Mouse (Mus musculus) liver, embryonic 11.5 days (tissue): ENCODE measurements at regions not wholly inside any gene's neighbourhood (a gene's known extent, or its start where the extent isn't known, plus 50 kb on each side); places are given as distances from the start of the nearest gene placed in this dataset.

Experiments
- ATAC-seq: fragments of 200-750 bp; cut with Nextera tagmentation; replicated peaks from 2 replicates; pipeline ENCODE4 v1.8.0; 2017; ENCODE audit warnings: moderate number of reproducible peaks, mild to moderate bottlenecking, moderate TSS enrichment, moderate library complexity; ENCODE audit not compliant: low FRiP score
- DNase-seq: peaks from one replicate; pipeline ENCODE4 v3.0.0-alpha.2; 2017; ENCODE audit warnings: low spot score
- H3K27ac ChIP-seq: fragments of 300-500 bp; sonication (generic); 2 replicates; pipeline ENCODE4 v1.5.1; 2014; ENCODE audit warnings: mild to moderate bottlenecking, low read depth, low read length, control low read depth
- H3K27me3 ChIP-seq: fragments of 300-500 bp; sonication (generic); replicated peaks from 2 replicates; pipeline ENCODE4 v1.6.1; 2014; ENCODE audit warnings: low read length, mixed read lengths; ENCODE audit not compliant: control insufficient read depth, insufficient read depth
- H3K36me3 ChIP-seq: fragments of 300-500 bp; sonication (generic); 2 replicates; pipeline ENCODE4 v1.6.1; 2014; ENCODE audit warnings: mild to moderate bottlenecking, low read length, moderate library complexity, mixed read lengths; ENCODE audit not compliant: control insufficient read depth, insufficient read depth
- H3K4me1 ChIP-seq: fragments of 300-500 bp; sonication (generic); replicated peaks from 2 replicates; pipeline ENCODE4 v1.6.1; 2014; ENCODE audit warnings: low read length, mixed read lengths; ENCODE audit not compliant: control insufficient read depth, insufficient read depth
- H3K4me2 ChIP-seq: fragments of 300-500 bp; sonication (generic); 2 replicates; pipeline ENCODE4 v1.6.1; 2014; ENCODE audit warnings: mild to moderate bottlenecking, control low read depth, moderate library complexity
- H3K4me3 ChIP-seq: fragments of 300-500 bp; sonication (generic); 2 replicates; pipeline ENCODE4 v1.5.1; 2014; ENCODE audit warnings: low read depth, low read length, control low read depth
- H3K9ac ChIP-seq: fragments of 300-500 bp; sonication (generic); 2 replicates; pipeline ENCODE4 v1.6.1; 2014; ENCODE audit warnings: low read depth, low read length, control low read depth
- H3K9me3 ChIP-seq: fragments of 300-500 bp; sonication (generic); 2 replicates; pipeline ENCODE4 v1.6.1; 2016; ENCODE audit warnings: low read length, inconsistent platforms, mixed read lengths; ENCODE audit not compliant: control insufficient read depth
- WGBS: fragments of 180-500 bp; shearing (Covaris S2); extraction: QIAGEN DNeasy Blood & Tissue Kit; methylation state at CpG from one replicate; pipeline ENCODE4 v1.1.7; 2014; 5-methylcytosine and 5-hydroxymethylcytosine counted together

DNA sequence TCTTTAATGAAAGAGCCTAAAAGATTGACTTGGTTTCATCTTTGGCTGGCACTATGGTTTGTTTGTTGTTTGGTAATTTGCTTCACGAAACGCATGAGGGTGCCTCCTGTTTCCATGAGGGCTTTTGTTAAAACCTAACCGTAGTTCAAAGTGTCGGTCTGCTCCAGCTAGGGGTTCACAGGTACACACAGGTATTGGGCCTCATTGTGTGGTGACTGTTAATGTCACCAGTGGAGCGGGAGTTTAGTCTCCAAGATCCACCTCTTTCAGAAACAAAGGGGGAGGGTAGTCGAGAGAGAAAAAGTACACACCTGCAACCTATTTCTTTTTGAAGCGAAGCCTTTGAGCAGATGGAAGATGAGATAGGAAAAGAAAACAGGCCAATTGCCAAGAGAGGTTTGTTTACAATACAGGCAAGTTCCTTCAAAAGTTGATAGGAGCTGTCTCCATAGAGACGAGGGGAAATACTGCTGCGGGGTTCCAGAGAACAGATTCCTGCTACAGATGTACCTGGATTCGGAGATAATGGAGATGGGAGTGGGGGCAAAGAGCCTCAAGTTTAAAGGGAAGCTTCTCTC is 273.9 kb downstream of the Ndfip2 start:
- Histone ChIP-seq H3K4me2 (no peak overlapping the region), H3K36me3 (no peaks in the 10 kb centered on the region), H3K27ac (no peak overlapping the region), H3K27me3 (no peaks in the 10 kb centered on the region), H3K4me1 (no peaks in the 10 kb centered on the region), H3K9me3 (no peaks in the 10 kb centered on the region), H3K4me3 (no peak overlapping the region), H3K9ac (no peak overlapping the region)
- WGBS, result 57% methylated on average over 10 of the region's 10 CpGs
- ATAC-seq, result no peak
- DNase-seq, result no peak

- DNase-seq (no peak), ATAC-seq (no peak)
- Histone ChIP-seq H3K27me3 (no peaks in the 10 kb centered on the region), H3K9me3 (no peaks in the 10 kb centered on the region), H3K9ac (no peak overlapping the region), H3K4me3 (no peak overlapping the region), H3K36me3 (no peaks in the 10 kb centered on the region), H3K27ac (no peak overlapping the region), H3K4me2 (no peak overlapping the region), H3K4me1 (no peaks in the 10 kb centered on the region)
- WGBS, result 79% methylated on average over 6 of the region's 6 CpGs
Observed at GRCm38 (mm10) chr14:105528107-105528506, 269.7 kb downstream of the Ndfip2 start.

DNA sequence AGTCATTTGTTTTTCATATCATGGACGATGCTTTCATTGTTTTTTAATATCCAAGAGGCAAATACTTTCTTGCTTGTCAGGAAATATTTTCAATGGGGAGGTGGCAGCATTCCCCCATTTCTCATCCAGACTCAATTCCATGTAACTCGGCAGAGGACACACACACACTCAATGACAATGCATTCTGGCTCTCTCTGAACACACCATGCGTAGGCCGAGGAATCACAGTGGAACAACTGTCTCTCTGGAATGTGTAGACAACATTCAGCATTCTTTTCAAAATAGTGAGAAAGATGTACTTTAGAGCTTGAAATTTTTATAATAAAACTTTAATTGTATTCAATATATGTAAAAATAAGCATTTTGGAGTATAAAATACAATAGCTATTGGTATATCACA is 265.5 kb downstream of the Ndfip2 start:
- no peaks in the 10 kb centered on the region for H3K9me3 ChIP-seq
- no peak overlapping the region for H3K4me2 ChIP-seq
- H3K4me1 ChIP-seq, result no peaks in the 10 kb centered on the region
- H3K4me3 ChIP-seq, result no peak overlapping the region
- 87% methylated on average over 4 of the region's 4 CpGs for whole genome bisulfite sequencing
- no peak for DNase-seq
- no peak overlapping the region for H3K27ac ChIP-seq
- H3K36me3 ChIP-seq, result no peaks in the 10 kb centered on the region
- ATAC-seq, result no peak
- no peak overlapping the region for H3K9ac ChIP-seq
- no peaks in the 10 kb centered on the region for H3K27me3 ChIP-seq

- no peak for DNase-seq
- Histone ChIP-seq H3K4me3 (no peak overlapping the region), H3K4me2 (no peak overlapping the region), H3K9ac (no peak overlapping the region), H3K36me3 (no peaks in the 10 kb centered on the region), H3K4me1 (no peaks in the 10 kb centered on the region), H3K27ac (no peak overlapping the region), H3K27me3 (no peaks in the 10 kb centered on the region; the same call in 1 of the 2 replicates), H3K9me3 (no peaks in the 10 kb centered on the region)
- no peak for ATAC-seq
- 42% methylated on average over 1 of the region's 1 CpGs for WGBS
Observed at GRCm38 (mm10) chr14:105522279-105522678, 263.9 kb downstream of the Ndfip2 start.

DNA sequence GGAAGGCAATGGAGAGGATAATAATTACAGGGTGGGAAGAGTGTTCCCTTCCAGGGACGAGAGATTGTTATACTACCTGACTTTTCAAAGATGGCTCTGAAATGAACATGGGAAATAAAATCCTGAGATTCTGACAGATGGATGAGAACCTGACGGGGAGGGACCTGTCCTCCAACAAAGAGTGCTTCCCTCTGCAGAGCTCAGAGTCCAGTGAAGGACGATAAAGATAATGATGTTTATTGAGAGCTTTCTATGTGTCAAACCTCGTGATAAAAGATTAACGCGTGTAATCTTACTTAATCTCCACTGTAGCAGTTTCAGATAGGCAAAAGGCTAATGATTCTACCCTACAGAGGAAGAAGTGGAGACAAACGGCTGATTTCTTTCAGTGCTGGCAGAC is 260.3 kb downstream of the Ndfip2 start:
- WGBS, result 55% methylated on average over 7 of the region's 7 CpGs
- Histone ChIP-seq H3K9me3 (no peaks in the 10 kb centered on the region), H3K4me3 (no peak overlapping the region), H3K4me1 (no peaks in the 10 kb centered on the region), H3K4me2 (no peak overlapping the region), H3K36me3 (no peaks in the 10 kb centered on the region), H3K27me3 (no peaks in the 10 kb centered on the region; the same call in 1 of the 2 replicates), H3K9ac (no peak overlapping the region), H3K27ac (no peak overlapping the region)
- DNase-seq (no peak), ATAC-seq (no peak)

DNA sequence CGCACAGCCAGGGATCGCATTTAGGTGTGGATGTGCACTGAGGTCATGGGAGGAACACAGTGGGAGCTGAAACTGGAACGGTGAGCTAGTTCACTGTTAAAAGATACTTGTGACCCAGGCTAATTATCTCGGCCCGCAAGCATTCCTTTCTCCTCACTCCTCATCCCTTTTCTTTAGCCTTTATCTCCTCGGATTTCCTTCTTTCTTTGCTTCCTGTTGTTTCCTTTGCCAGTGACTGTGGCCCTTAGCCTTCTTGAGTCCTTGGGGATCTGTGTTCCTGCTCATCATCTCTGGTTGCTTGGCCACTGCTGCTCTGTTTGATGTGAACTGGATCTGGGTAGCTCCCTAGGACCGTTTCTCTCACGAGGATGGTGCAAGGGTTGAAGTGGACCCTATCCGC is 256.0 kb downstream of the Ndfip2 start:
- H3K27me3 ChIP-seq, result no peaks in the 10 kb centered on the region; the same call in 1 of the 2 replicates
- 50% methylated on average over 9 of the region's 9 CpGs for WGBS
- H3K36me3 ChIP-seq, result no peaks in the 10 kb centered on the region
- ATAC-seq, result no peak
- DNase-seq, result no peak
- no peaks in the 10 kb centered on the region for H3K4me1 ChIP-seq
- H3K9me3 ChIP-seq, result no peaks in the 10 kb centered on the region
- no peak overlapping the region for H3K9ac ChIP-seq
- no peak overlapping the region for H3K4me2 ChIP-seq
- no peak overlapping the region for H3K4me3 ChIP-seq
- H3K27ac ChIP-seq, result no peak overlapping the region

DNA sequence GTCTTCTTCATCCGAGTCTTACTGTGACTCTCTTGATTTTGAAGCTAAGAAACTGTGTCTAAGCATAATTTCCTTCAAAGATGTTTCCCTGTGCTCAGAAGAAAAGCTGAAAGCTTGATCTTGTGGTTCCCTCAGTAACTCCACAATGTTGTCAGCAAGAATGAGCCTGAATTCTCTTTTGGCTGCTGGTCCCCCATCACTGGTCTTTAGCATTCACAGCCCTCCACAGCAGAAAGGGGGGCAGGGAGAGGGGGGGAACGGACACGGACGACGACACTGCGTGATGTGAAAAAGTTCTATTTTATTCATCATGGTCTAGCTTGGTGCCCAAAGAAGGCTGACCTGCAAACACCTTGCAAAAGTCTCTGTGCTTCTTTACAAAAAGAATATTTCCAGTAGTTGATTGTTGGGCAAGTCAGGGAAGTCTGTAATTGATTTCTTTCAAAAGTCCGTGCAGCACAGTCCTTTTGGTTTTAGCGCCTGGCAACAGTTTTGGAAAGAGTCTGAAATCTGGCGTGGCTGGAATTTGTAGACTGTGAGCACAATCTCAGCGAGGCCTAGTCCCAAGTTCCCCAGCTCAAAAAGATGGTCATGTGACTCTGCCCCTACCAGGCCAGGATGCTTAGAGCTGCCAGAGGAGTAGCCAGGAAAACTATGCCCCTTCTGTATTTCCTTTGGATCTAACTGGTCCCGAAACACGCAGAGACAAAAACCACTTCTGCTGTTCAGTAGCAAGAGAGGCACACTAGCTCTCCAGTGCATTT is 254.7 kb downstream of the Ndfip2 start:
- ATAC-seq, result no peak
- Histone ChIP-seq H3K36me3 (no peaks in the 10 kb centered on the region), H3K9me3 (no peaks in the 10 kb centered on the region), H3K4me1 (no peaks in the 10 kb centered on the region), H3K9ac (no peak overlapping the region), H3K4me3 (no peak overlapping the region), H3K4me2 (no peak overlapping the region), H3K27me3 (no peaks in the 10 kb centered on the region; the same call in 1 of the 2 replicates), H3K27ac (no peak overlapping the region)
- no peak for DNase-seq
- WGBS, result 89% methylated on average over 12 of the region's 12 CpGs

DNA sequence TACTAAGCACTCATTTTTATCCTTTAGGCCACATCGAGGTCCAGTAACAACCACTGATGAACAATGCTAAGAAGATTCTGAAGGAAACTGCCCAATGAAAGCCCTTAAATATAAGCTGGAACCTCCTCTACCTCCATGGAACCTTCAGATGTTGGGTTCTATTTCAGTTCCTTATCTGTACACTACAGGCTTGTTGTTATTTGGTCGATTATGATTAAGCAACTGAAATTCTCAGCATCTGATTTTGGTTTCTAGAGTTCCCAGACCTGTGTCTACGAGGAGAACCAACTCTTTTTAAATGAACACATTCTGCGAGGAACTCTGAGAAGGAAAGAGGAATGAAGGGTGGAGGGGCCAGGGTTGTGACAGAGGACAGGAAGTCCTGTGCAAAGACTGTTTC is 253.5 kb downstream of the Ndfip2 start:
- ATAC-seq (no peak), DNase-seq (no peak)
- 66% methylated on average over 4 of the region's 4 CpGs for WGBS
- Histone ChIP-seq H3K27me3 (no peaks in the 10 kb centered on the region), H3K4me2 (no peak overlapping the region), H3K4me1 (no peaks in the 10 kb centered on the region), H3K27ac (no peak overlapping the region), H3K9ac (no peak overlapping the region), H3K36me3 (no peaks in the 10 kb centered on the region), H3K9me3 (no peaks in the 10 kb centered on the region), H3K4me3 (no peak overlapping the region)

GRCm38 (mm10) chr14:105511135-105511534 is 252.8 kb downstream of the Ndfip2 start:
- H3K27ac ChIP-seq, result no peak overlapping the region
- H3K4me1 ChIP-seq, result no peaks in the 10 kb centered on the region
- DNase-seq (no peak), ATAC-seq (no peak)
- H3K9me3 ChIP-seq, result no peaks in the 10 kb centered on the region
- H3K27me3 ChIP-seq, result no peaks in the 10 kb centered on the region
- 76% methylated on average over 3 of the region's 3 CpGs for WGBS
- no peak overlapping the region for H3K4me3 ChIP-seq
- no peak overlapping the region for H3K4me2 ChIP-seq
- no peak overlapping the region for H3K9ac ChIP-seq
- no peaks in the 10 kb centered on the region for H3K36me3 ChIP-seq
